Mouse (Mus musculus) liver, postnatal 0 days (tissue): Measurements from ENCODE around the gene 1810010H24Rik. TPM values are rescaled to one million over a fixed set of nuclear protein-coding genes. Genes with fewer than 3 reads are reported as not detected.

ENCODE experiments used
- ATAC-seq: fragments of 200-750 bp; cut with Nextera tagmentation; 2 replicates; pipeline ENCODE4 v1.8.0; 2017; ENCODE audit warnings: mild to moderate bottlenecking, moderate library complexity
- DNase-seq: peaks from one replicate; pipeline ENCODE4 v3.0.0-alpha.2; 2016
- H3K27ac ChIP-seq: fragments of 300-500 bp; sonication (generic); 2 replicates; pipeline ENCODE4 v1.5.1; 2014; ENCODE audit warnings: antibody characterized with exemption, moderate library complexity, mild to moderate bottlenecking, low read depth
- H3K27me3 ChIP-seq: fragments of 300-500 bp; sonication (generic); 2 replicates; pipeline ENCODE4 v1.6.1; 2014; ENCODE audit warnings: low read length, control low read depth, mixed read lengths; ENCODE audit not compliant: insufficient read depth
- H3K36me3 ChIP-seq: fragments of 300-500 bp; sonication (generic); replicated peaks from 2 replicates; pipeline ENCODE4 v1.6.1; 2014; ENCODE audit warnings: mild to moderate bottlenecking, control low read depth, low read length, moderate library complexity, mixed read lengths; ENCODE audit not compliant: insufficient read depth
- H3K4me1 ChIP-seq: fragments of 300-500 bp; sonication (generic); 2 replicates; pipeline ENCODE4 v1.6.1; 2014; ENCODE audit warnings: antibody characterized with exemption, mild to moderate bottlenecking, control low read depth; ENCODE audit not compliant: insufficient read depth
- H3K4me2 ChIP-seq: fragments of 300-500 bp; sonication (generic); 2 replicates; pipeline ENCODE4 v1.6.1; 2014; ENCODE audit warnings: low read depth, mild to moderate bottlenecking, low read length, moderate library complexity, mixed read lengths
- H3K4me3 ChIP-seq: fragments of 300-500 bp; sonication (generic); 2 replicates; pipeline ENCODE4 v1.5.1; 2014; ENCODE audit warnings: low read depth, low read length
- H3K9ac ChIP-seq: fragments of 300-500 bp; sonication (generic); replicated peaks from 2 replicates; pipeline ENCODE4 v1.6.1; 2014; ENCODE audit warnings: mild to moderate bottlenecking, moderate library complexity
- H3K9me3 ChIP-seq: fragments of 300-500 bp; sonication (generic); 2 replicates; pipeline ENCODE4 v1.6.1; 2016; ENCODE audit warnings: mild to moderate bottlenecking, control low read depth, low read length, mixed read lengths
- CTCF ChIP-seq: sonication (generic); IDR thresholded peaks from 2 replicates; pipeline ENCODE4 v1.5.1; 2016; ENCODE audit warnings: antibody characterized with exemption, low read depth
- EP300 ChIP-seq: IDR thresholded peaks from 2 replicates; pipeline ENCODE4 v1.6.1; 2016; ENCODE audit warnings: antibody characterized with exemption, low read depth, mild to moderate bottlenecking
- WGBS: fragments of 180-500 bp; shearing (Covaris S2); extraction: QIAGEN DNeasy Blood & Tissue Kit; methylation state at CpG from one replicate; pipeline ENCODE4 v1.1.7; 2014; ENCODE audit not compliant: insufficient replicate concordance; 5-methylcytosine and 5-hydroxymethylcytosine counted together
- polyA plus RNA-seq: library from polyadenylated mRNA; unstranded; fragments of >200 nt; fragmentation: Nextera tagmentation; extraction: Ambion mirVana; gene quantifications from 2 replicates; pipeline ENCODE4 v1.2.1, GENCODE M21; 2015

1810010H24Rik gene
- polyA plus RNA-seq, 1 experiment from 2014 or later, result 7.3 TPM

- no peak for DNase-seq
- ATAC-seq, result no peak
- Histone ChIP-seq H3K27ac (no peak overlapping the region), H3K4me3 (no peak overlapping the region), H3K4me2 (no peak overlapping the region), H3K36me3 (peaks cover 78% of the 10 kb centered on the region), H3K9ac (no peak overlapping the region), H3K4me1 (no peaks in the 10 kb centered on the region), H3K9me3 (no peaks in the 10 kb centered on the region), H3K27me3 (no peaks in the 10 kb centered on the region)
- WGBS, result 95% methylated on average over 1 of the region's 1 CpGs
- TF ChIP-seq EP300 (no peak), CTCF (no peak)
Observed at GRCm38 (mm10) chr11:107064590-107064989, 39.1 kb downstream of the 1810010H24Rik start.

DNA sequence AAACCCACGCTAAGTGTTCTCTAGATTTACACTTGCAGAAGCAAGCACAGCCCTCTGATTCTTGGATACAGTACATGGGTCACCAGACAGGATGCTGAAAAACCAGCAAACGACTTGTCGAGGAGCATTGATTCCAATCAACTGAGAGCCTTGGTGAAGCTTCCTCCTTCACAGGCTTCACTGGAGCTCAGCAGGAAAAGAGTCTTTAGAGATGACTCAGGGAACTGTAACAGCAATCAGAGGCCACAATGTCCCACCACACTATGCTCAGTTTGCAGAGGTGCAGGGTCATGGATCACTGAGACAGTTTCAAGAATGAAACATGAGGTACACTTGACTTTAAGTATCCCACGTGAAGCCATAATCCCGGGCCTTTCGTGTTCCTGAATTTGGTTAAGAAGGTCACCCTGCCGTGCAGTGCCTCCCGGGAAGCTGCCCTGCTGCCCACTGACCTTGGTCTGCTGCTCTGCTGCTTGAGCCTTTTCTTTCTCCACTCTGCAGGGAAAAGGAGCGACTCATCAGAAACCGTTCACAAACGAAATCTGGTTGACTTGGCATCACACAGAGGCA is 39.8 kb downstream of the 1810010H24Rik start:
- TF ChIP-seq EP300, result no peak
- TF ChIP-seq CTCF, result no peak
- Histone ChIP-seq H3K9me3 (no peaks in the 10 kb centered on the region), H3K27me3 (no peaks in the 10 kb centered on the region), H3K9ac (no peak overlapping the region), H3K27ac (no peak overlapping the region), H3K4me1 (no peaks in the 10 kb centered on the region), H3K4me2 (no peak overlapping the region), H3K36me3 (peaks cover 75% of the 10 kb centered on the region), H3K4me3 (no peak overlapping the region)
- DNase-seq, result no peak
- no peak for ATAC-seq
- WGBS, result 87% methylated on average over 11 of the region's 11 CpGs

Other genes starting within 250 kb of the 1810010H24Rik start
- gene Polg2, start 246.1 kb upstream of the 1810010H24Rik start, polyA plus RNA-seq, result 7.9 and 8.4 TPM in 2 replicates
- gene Ddx5, start 236.5 kb upstream of the 1810010H24Rik start, polyA plus RNA-seq, result 114 and 115 TPM in 2 replicates
- 4.6 and 5.1 TPM in 2 replicates for gene Cep95, start 236.4 kb upstream of the 1810010H24Rik start, polyA plus RNA-seq
- gene Smurf2, start 105.0 kb upstream of the 1810010H24Rik start, polyA plus RNA-seq, result 4.5 and 4.8 TPM in 2 replicates
- 115 and 128 TPM in 2 replicates for gene Kpna2, start 26.1 kb upstream of the 1810010H24Rik start, polyA plus RNA-seq
- gene Bptf, start 106.4 kb downstream of the 1810010H24Rik start, polyA plus RNA-seq, result 7.3 and 8.3 TPM in 2 replicates
- 10.7 and 11.7 TPM in 2 replicates for gene Nol11, start 163.7 kb downstream of the 1810010H24Rik start, polyA plus RNA-seq